Mouse (Mus musculus) G1E (cell line): Measurements from ENCODE around the gene Unc5c. TPM values are rescaled to one million over a fixed set of nuclear protein-coding genes. Genes with fewer than 3 reads are reported as not detected.

Experiments used
- ATAC-seq: 2 replicates; pipeline ENCODE4 v1.8.0; 2016; ENCODE audit warnings: mild to moderate bottlenecking; ENCODE audit not compliant: insufficient number of reproducible peaks, poor library complexity, low FRiP score, severe bottlenecking; ENCODE audit errors: extremely low read depth
- DNase-seq: peaks from one replicate; pipeline ENCODE4 v3.0.0; 2012; ENCODE audit warnings: low spot score
- H3K27me3 ChIP-seq: 2 replicates; pipeline ENCODE4 v1.6.1; 2012; ENCODE audit warnings: mild to moderate bottlenecking, low read length, inconsistent platforms; ENCODE audit not compliant: insufficient read depth
- H3K36me3 ChIP-seq: replicated peaks from 2 replicates; pipeline ENCODE3; 2012; ENCODE audit warnings: mild to moderate bottlenecking, inconsistent platforms
- H3K4me1 ChIP-seq: 2 replicates; pipeline ENCODE4 v1.6.1; 2012; ENCODE audit warnings: low read depth, low read length, inconsistent platforms, mixed read lengths; ENCODE audit not compliant: insufficient read depth
- H3K4me3 ChIP-seq: 2 replicates; pipeline ENCODE4 v1.5.1; 2012; ENCODE audit warnings: low read depth, mild to moderate bottlenecking, inconsistent platforms, low read length, moderate library complexity, mixed read lengths
- H3K9me3 ChIP-seq: replicated peaks from 2 replicates; pipeline ENCODE4 v1.6.1; 2012; ENCODE audit warnings: inconsistent platforms
- CTCF ChIP-seq: IDR thresholded peaks from 2 replicates; pipeline ENCODE4 v1.5.1; 2012; ENCODE audit warnings: low read depth, low read length, inconsistent platforms, mixed read lengths
- GATA1 ChIP-seq: IDR thresholded peaks from 2 replicates; pipeline ENCODE4 v1.6.1; 2012; ENCODE audit warnings: borderline replicate concordance, low read length, inconsistent platforms, mixed read lengths
- GATA2 ChIP-seq: IDR thresholded peaks from 2 replicates; pipeline ENCODE4 v1.6.1; 2012; ENCODE audit warnings: low read depth, low read length, inconsistent platforms, borderline replicate concordance
- POLR2AphosphoS5 ChIP-seq: IDR thresholded peaks from 2 replicates; pipeline ENCODE4 v1.6.1; 2012; ENCODE audit warnings: low read depth, low read length, inconsistent platforms; ENCODE audit not compliant: insufficient replicate concordance
- TAL1 ChIP-seq: conservative IDR thresholded peaks from 2 replicates; pipeline ENCODE4 v1.6.1; 2012; ENCODE audit warnings: low read depth, low read length, inconsistent platforms, mixed read lengths
- polyA plus RNA-seq: library from polyadenylated mRNA; stranded (reverse); fragments of >175 nt; gene quantifications from 2 replicates; pipeline ENCODE4 v1.2.3, GENCODE M21; 2012
- total RNA-seq, 2 experiments: library from RNA; stranded (forward) in 1 of 2; stranded (reverse) in 1 of 2; fragments of 200-1000 nt in 1 of 2; fragments of >200 nt in 1 of 2; fragmentation: Nextera tagmentation in 1 of 2; gene quantifications; 2 replicates each; pipeline ENCODE4 v1.2.3; 2014 to 2017

The Unc5c gene
- total and polyA plus RNA-seq, 3 experiments: 0.33 TPM; not detected in 2

DNA sequence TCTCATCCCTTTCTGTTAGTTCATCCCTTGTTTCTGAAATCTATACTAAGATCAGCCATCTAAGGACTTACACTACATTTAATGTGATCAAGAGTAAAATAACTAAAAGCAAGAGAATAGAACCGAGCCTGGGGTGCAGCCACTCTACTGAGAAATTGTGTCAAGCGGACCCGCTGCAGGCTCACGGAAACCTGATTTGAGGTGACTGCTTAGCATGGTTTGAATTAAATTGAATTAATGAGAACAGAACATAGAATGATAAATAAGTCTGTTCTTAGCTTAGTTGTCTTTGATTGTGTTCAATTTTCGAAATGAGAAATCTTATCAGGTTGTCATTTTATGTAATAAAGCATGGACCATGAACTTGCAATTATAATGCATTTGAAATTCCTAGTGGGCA lies 68.8 kb downstream of the Unc5c start:
- Histone ChIP-seq H3K9me3 (no peaks in the 10 kb centered on the region), H3K4me1 (no peaks in the 10 kb centered on the region), H3K27me3 (no peaks in the 10 kb centered on the region), H3K4me3 (no peak overlapping the region), H3K36me3 (no peaks in the 10 kb centered on the region)
- ATAC-seq (no peak), DNase-seq (no peak)
- TF ChIP-seq GATA1 (no peak), GATA2 (no peak), CTCF (no peak), POLR2AphosphoS5 (no peak), TAL1 (no peak)

DNA sequence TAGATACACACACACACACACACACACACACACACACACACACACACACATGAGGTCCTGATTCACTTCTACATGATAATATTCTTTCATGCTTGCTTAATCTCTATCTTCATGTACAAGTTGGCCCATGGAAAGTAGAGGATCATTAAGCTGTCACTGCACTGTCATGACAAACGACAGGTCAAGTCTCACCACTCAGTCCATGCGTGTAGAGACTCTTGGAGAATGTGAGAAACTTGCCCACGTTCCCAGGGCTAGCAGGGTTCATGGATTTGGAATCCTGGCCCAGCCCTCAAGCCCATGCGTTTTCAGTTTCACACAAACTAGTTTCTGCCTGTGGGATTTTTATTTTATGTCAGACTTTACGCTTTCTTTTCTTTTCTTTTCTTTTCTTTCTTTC lies 71.8 kb downstream of the Unc5c start:
- no peaks in the 10 kb centered on the region for H3K9me3 ChIP-seq
- no peak overlapping the region for H3K4me3 ChIP-seq
- TF ChIP-seq TAL1: no peak
- no peak for TF ChIP-seq GATA2
- no peak for TF ChIP-seq GATA1
- TF ChIP-seq CTCF: no peak
- TF ChIP-seq POLR2AphosphoS5: no peak
- DNase-seq (no peak), ATAC-seq (no peak)
- H3K36me3 ChIP-seq: no peaks in the 10 kb centered on the region
- H3K27me3 ChIP-seq: no peaks in the 10 kb centered on the region
- no peaks in the 10 kb centered on the region for H3K4me1 ChIP-seq

DNA sequence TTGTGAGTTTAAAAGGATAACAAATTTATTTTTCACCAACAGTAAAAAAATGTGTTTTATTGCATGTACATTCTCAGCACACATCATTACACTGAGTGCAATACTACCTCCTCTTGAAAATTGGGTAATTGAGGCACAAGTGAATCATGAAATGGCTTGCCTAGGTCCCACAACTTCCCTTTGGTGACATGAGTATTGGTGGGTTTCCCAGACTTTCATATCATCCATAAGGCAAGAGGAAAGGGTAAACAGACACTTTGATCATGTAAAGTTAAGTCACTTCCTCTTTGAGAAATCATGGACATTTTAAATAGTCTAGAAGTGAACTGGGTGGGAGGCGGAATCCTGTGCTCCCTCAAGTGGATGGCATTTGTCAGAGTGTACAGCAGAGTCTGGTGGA lies 73.1 kb downstream of the Unc5c start:
- no peaks in the 10 kb centered on the region for H3K9me3 ChIP-seq
- DNase-seq: no peak
- no peaks in the 10 kb centered on the region for H3K36me3 ChIP-seq
- TF ChIP-seq GATA1 (no peak), CTCF (no peak), TAL1 (no peak), GATA2 (no peak), POLR2AphosphoS5 (no peak)
- H3K4me1 ChIP-seq: no peaks in the 10 kb centered on the region
- ATAC-seq: no peak
- no peaks in the 10 kb centered on the region for H3K27me3 ChIP-seq
- H3K4me3 ChIP-seq: no peak overlapping the region

DNA sequence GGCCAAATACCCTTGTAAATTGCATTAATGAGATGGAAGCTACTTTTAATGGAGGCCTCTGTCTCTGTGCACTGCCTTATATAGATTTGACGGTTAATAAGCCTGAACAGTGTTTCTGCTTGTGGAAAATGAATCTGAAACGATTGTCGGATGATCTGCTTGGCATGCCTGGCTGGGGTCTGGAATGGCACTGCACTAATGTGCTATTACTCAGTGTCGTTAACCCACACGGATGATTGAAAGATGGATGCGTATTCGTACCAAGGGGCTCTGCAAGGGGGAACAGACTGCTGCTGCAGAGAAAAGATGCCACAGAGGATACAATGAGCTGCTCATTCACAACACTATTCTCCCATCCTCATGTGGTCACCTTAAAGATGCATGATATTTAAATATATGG lies 75.7 kb downstream of the Unc5c start:
- no peak overlapping the region for H3K4me3 ChIP-seq
- no peak for ATAC-seq
- TF ChIP-seq GATA1 (no peak), CTCF (no peak), GATA2 (no peak), TAL1 (no peak), POLR2AphosphoS5 (no peak)
- no peak for DNase-seq
- no peaks in the 10 kb centered on the region for H3K36me3 ChIP-seq
- H3K4me1 ChIP-seq: no peaks in the 10 kb centered on the region
- H3K9me3 ChIP-seq: no peaks in the 10 kb centered on the region
- no peaks in the 10 kb centered on the region for H3K27me3 ChIP-seq

DNA sequence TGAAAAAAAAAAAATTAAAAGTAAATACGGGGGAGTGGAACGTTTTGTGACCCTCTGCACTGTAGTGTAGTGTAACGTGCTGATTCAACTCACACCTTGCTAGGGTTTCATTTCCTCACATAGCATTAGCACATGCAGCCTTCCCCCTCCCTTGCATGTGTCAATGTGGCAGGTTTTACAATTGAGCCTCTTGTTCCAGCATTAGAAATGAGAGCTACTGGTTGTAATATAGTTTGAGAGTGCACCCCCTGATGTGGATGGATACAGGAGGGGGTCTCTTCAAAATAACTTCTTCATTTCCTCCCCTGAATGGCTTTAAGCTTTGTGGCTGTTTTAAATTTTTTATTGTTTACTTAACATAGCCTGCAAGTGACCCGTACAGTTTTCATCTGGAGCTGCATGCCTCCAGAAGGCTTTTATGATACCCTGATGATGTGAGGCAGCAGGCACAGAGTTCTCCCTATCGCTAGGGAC lies 82.4 kb downstream of the Unc5c start:
- H3K9me3 ChIP-seq: no peaks in the 10 kb centered on the region
- H3K4me3 ChIP-seq: no peak overlapping the region
- no peak for DNase-seq
- no peak for ATAC-seq
- TF ChIP-seq GATA2 (no peak), POLR2AphosphoS5 (no peak), GATA1 (no peak), CTCF (no peak), TAL1 (no peak)
- no peaks in the 10 kb centered on the region for H3K27me3 ChIP-seq
- H3K4me1 ChIP-seq: no peaks in the 10 kb centered on the region
- H3K36me3 ChIP-seq: no peaks in the 10 kb centered on the region

- ATAC-seq (no peak), DNase-seq (no peak)
- Histone ChIP-seq H3K9me3 (no peaks in the 10 kb centered on the region), H3K4me1 (no peaks in the 10 kb centered on the region), H3K4me3 (no peak overlapping the region), H3K27me3 (no peaks in the 10 kb centered on the region), H3K36me3 (no peaks in the 10 kb centered on the region)
- TF ChIP-seq GATA1 (no peak), POLR2AphosphoS5 (no peak), CTCF (no peak), TAL1 (no peak), GATA2 (no peak)
Measured at GRCm38 (mm10) chr3:141549661-141550060, 84.6 kb downstream of the Unc5c start.
